Mouse (Mus musculus) embryo, embryonic 11.5 days (tissue): ENCODE measurements around the gene Peak1.

Experiments used
- DNase-seq: peaks from one replicate; pipeline ENCODE4 v3.0.0-alpha.2; 2012; ENCODE audit warnings: low read depth, low spot score

The Peak1 gene

DNA sequence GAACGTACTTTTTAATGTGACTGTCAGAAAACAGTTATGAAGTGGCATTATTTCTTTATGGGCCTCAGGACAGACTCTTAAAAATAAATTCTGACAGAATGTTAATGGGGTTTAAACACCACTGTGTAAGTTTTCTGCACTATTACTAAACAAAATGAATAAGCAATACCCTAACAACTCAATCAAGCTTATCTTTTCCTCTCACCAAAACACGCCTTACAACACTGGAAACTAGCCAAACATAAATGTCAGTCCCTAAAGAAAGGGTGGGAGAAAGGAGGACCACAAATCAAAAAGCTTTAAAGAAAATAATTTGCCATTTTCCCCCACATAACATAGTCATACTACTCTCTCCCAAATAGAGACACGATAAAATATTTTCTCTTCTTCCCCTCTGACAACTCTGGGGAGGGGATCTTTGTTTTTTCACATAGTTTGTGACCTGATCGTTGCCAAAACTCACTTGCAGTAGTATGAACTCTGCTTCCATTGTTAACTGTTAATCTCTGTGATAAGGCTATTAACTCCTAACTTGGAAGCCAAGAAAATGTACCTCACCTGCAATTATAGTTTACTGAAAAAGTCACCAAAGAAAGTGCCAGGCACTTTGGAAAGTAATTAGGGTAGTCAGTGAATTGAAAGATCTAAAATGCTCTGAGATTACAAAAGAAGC, 1.8 kb downstream of the Peak1 start:
- no peak for DNase-seq

GRCm38 (mm10) chr9:56415393-56415792, 2.5 kb downstream of the Peak1 start:
- DNase-seq = no peak

- DNase-seq = no peak
Measured at GRCm38 (mm10) chr9:56414322-56414721, 3.5 kb downstream of the Peak1 start.

DNA sequence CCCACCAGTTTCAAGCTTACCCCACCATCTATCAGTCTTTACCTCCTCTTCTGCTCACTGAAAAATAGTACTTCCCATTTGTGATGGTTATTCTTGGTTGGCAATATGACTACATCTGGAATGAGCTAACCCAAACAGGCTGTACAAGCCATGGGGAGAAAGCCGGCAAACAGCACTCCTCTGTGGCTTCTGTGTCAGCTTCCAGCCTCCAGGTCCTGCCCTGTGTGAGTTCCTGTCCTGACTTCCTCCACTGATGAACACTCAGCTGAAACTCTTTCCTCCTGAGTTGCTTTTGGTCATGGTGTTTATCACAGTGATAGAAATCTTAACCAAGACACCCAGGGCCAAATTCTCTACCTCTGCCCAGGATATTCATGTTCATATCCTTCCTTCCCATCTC, 5.2 kb downstream of the Peak1 start:
- DNase-seq = no peak

DNA sequence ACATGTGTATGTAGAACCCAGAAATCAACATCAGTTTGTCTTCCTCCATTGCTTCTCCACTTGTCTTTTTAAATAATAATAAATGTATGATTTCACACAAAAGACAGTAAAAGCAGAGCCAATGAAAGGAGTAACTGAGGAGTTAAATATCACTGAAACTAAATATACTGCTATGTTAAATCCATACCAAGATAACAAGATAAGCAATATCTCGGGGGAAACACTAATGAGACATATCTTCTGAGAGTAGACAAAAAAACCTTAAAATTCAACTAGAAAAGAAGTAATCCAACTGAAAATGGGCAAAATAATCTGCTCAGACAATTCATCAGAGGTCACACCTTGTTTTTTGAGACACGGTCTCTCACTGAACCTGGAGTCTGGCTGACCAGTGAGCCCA, 7.9 kb downstream of the Peak1 start:
- no peak for DNase-seq

DNA sequence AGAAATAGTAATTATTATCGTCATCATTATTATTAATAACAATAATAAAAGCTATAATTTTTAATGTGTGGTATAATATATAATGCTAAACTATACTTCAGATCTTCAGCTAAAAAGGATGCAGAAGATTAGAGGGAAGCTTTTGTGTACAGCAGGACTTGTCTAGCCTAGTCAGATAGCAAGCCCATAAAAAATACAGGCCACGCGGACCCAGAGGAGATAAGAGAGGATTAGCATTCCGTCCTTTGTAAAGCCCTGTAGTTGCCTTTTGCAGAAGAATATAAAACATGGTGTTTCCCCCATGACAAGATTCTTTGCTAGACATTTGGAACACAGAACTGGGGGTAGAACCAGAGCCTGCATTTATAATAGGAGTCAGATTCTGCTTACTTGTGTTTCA, 13.2 kb downstream of the Peak1 start:
- no peak for DNase-seq

- no peak for DNase-seq
Measured at GRCm38 (mm10) chr9:56396306-56396705, 21.6 kb downstream of the Peak1 start.

DNA sequence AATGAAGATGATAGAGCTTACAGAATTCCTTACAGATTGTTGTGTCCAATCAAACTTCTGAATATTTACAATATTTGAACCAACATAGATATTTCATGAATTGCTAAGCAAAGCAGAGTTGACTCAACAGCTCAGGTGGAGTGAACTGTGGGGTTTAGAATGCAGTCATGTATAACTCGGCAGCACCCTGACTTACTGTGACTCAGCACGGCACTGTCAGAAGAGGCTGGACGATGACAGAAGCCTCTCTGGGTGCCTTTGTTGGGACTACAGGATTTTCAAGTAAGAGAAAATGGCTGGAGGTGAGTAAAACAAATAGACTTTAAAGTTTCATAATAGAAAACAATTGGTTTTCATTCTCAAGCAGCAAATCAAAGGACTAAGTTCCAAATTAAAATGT, 25.0 kb downstream of the Peak1 start:
- DNase-seq = no peak

- no peak for DNase-seq
Measured at GRCm38 (mm10) chr9:56382786-56383185, 35.1 kb downstream of the Peak1 start.

DNA sequence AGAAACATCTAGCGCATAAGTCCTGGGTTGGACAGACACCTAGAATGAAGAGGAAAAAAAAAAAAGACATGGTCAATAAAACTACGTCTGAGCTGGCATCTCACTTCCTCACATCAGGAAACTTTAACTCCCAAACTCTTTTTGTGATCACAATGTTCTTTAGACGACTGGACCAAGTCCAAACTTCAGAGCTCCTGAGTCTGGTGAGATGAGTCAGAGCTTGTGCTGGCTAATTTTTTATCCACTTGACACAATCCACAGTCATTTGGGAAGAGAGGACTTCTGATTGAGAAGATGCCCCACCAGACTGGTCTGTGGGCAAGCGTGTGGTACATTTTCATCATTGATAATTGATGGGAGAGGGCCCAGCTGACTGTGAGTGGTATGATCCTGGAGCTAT, 43.5 kb downstream of the Peak1 start:
- no peak for DNase-seq

- no peak for DNase-seq
Measured at GRCm38 (mm10) chr9:56370710-56371109, 47.2 kb downstream of the Peak1 start.

- no peak for DNase-seq
Measured at GRCm38 (mm10) chr9:56368814-56369213, 49.1 kb downstream of the Peak1 start.

GRCm38 (mm10) chr9:56363306-56363705, 54.6 kb downstream of the Peak1 start:
- no peak for DNase-seq

GRCm38 (mm10) chr9:56359261-56359660, 58.6 kb downstream of the Peak1 start:
- DNase-seq = no peak

DNA sequence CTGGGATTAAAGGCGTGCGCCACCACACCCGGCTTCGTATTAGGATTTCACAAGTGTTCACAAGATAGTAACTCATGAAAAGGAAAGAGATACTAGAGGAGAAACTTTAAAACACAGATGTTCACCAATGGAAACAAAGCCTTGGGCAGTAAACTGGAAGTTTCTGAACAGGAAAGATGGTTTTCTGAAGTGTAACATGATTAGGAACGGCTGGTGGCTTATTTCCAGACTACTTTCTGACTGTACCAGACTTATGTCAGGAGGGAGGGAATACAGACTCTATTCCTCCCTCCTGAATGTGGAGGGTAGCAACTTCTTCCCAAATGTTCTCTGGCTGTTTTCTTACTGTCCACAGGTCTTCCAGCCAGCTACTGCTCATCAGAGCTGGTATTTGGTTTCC, 62.7 kb downstream of the Peak1 start:
- no peak for DNase-seq

- no peak for DNase-seq
Measured at GRCm38 (mm10) chr9:56346321-56346720, 71.5 kb downstream of the Peak1 start.

DNA sequence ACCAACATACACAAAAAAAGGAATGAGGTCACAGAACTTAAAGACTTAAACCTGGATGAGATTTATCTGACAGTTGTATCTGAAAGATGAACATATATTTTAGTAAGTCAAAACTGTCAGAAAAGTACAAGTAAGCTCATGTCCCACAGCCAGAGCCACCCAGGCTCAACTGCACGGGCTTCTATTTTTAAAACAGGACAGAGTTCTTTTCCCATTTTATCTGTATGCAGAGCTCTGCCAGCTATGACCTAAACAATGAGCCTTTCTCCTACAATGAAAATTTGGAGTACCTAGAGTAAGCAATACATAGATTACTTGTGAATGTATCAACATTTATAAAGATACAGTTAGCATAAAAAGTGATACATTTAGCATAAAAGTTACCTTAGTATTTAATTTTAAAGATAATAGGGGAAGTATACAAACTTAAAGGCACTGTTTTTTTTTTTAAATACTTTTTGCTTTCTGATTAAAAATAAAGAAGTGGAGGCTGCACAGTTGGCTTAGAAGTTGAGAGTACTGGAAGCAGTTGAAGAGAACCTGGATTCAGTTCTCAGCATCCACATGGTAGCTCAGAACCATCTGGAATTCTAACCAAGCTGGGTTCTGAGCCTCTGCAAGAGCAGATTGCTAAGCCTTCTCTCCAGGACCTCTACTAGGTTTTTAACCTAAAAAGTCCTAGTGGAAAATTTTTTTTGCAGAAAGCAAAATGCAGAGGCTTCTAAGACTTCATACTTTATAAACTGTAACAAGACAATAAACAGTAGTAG, 78.3 kb downstream of the Peak1 start:
- no peak for DNase-seq

DNA sequence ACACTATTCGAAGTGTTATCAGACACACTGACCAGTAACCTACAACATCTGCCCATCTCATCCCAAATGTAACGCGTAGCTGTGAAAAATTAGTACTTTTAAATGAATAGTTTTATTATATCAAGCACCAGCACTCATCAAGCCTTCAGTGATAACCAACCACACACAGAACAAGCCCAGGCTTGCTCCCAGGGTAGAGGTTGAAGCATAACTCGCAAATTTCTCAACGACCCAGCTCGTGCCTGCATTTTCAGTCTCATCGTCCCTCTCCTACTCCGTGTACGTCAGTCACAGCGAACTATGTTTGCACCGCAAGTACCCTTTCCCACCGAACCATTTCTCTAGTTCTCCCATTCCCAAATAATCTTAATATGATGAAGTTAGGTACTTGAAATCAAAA, 83.5 kb downstream of the Peak1 start:
- DNase-seq = no peak

DNA sequence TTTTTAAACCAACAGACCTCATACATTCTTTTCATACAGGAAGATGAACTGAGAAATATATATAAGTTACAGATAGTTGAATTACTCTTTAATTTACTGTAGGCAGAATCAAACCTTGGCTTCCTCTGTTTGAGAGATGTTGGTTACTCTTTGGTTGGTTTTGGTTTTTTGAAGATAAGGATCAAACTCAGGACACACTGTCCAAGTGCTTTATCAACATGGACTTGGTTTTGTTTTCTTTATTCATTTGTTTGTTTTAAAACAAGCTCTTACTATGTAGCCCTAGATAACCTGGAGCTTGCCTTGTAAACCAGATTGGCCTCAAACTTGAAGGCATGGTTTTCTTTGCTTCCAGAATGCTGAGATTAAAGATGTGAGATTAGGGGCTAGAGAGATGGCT, 85.1 kb downstream of the Peak1 start:
- no peak for DNase-seq

DNA sequence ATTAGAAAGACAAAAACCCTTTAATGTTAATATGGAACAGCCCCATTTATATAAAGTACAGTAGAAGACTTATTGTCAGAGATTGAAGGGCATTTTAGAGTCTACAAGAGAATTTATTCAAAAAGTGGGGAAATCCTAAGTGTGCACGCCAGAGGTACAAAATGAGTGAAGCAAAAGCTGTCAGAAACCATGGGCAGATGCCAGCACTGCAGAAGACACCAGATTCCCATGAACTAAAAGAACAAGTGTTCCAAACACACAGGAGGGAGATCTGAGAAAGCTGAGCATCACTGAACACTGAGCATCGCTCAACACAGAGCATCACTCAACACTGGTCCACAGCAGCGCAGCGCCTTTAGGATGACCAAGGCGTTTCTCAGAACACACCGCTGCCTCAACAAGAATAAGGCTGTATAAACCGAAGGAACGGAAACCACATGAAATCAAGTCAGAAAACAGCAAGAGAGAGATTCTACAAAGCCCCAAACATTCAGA, 91.3 kb downstream of the Peak1 start:
- DNase-seq = no peak

- no peak for DNase-seq
Measured at GRCm38 (mm10) chr9:56325725-56326124, 92.1 kb downstream of the Peak1 start.

DNA sequence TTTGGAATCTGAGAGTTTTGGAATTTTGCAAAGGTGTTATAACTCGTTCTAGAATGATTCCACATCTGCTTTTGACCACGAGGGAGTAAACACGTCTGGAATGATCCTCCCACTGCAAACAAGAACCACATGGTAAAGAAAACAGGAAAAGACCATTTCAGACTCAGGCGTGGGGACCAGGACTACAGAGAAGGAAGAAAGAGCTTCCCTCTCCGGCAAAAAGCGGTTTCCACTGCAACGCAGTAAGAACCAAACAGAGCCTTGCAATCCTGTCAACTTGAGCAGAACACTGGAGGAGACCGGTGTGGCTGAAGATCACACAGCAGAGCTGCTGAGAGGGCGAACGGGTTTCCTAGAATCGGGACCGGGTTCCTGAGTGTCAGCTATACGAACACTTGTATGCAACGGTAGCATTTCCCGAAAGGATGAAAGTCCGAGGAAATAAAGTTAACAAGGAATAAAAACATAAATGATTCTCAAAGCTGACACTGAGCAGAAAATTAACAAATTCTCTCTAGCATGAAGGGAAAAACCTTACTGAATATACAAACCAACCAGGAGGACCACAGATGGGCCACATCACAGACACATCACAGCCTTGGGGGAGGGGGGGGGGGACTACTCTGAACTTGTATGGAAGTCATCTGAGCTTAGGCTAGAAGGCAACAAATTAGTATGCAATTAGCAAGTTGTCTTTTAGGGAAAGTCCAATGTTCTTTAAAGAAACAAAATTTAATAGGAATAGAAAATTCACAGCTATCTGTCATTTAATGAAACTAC, 93.1 kb downstream of the Peak1 start:
- no peak for DNase-seq
